In the genomic region with DNA sequence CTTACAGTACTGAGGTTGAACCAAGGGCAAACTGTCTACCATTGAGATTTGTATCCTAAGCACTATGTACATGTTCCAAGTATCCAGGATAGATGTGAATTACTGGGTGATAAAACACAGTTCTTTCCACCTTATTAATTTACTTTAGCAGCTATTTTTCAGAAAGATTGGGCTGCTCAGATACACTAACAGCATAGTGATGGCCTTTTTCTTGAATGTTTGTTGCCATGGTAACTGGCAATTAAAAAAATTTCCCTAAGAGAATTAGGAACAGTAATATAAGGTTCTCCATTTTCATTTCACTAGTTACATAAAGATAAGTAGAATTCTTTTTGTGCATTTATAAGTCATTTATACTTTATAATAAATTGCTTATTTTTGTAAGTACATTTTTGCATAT, we compare ENCODE assay signal across 26 mouse cellular contexts.
DNase-seq lines count a peak whose midpoint lies in the region; ATAC-seq lines count a peak whose summit lies in the region.
"Had no signal": no experiment of that assay in that cellular context is flagged by ENCODE, and none has a peak within 500 bp of the region (broad histone marks: within the 10 kb centered on the region; RNA-seq: fewer than 3 reads in every experiment).

No protein-coding gene starts in this region.

- no peak overlapping the region for H3K27ac ChIP-seq in forebrain, embryonic 12.5 days
- no peak overlapping the region for H3K27ac ChIP-seq in forebrain, embryonic 10.5 days
- no peak overlapping the region for H3K27ac ChIP-seq in hindbrain, embryonic 14.5 days
- no peak overlapping the region for H3K27ac ChIP-seq in hindbrain, embryonic 12.5 days
- no peak overlapping the region for H3K27ac ChIP-seq in midbrain, embryonic 15.5 days
- H3K27ac ChIP-seq in midbrain, embryonic 16.5 days (ENCODE audit: low read length), result no peak overlapping the region
- H3K27ac ChIP-seq in forebrain, embryonic 15.5 days (replicated peaks), result no peak overlapping the region
- no peak overlapping the region for H3K27ac ChIP-seq in neural tube, embryonic 15.5 days (replicated peaks)
- H3K27ac ChIP-seq: embryonic facial prominence, embryonic 10.5 days; embryonic facial prominence, embryonic 13.5 days; gastrocnemius, adult 2 months; hindbrain, embryonic 15.5 days; intestine, embryonic 15.5 days had no signal

- no peaks in the 10 kb centered on the region for H3K9me3 ChIP-seq in forebrain, embryonic 12.5 days
- H3K9me3 ChIP-seq in forebrain, embryonic 10.5 days, result no peaks in the 10 kb centered on the region
- H3K9me3 ChIP-seq in hindbrain, embryonic 14.5 days (ENCODE audit: control insufficient read depth, low read length), result no peaks in the 10 kb centered on the region
- H3K9me3 ChIP-seq in hindbrain, embryonic 12.5 days (replicated peaks), result no peaks in the 10 kb centered on the region
- no peaks in the 10 kb centered on the region for H3K9me3 ChIP-seq in midbrain, embryonic 15.5 days
- no peaks in the 10 kb centered on the region for H3K9me3 ChIP-seq in midbrain, embryonic 16.5 days (replicated peaks; ENCODE audit: control insufficient read depth, low read length, poor library complexity, severe bottlenecking)
- H3K9me3 ChIP-seq in forebrain, embryonic 15.5 days, result no peaks in the 10 kb centered on the region
- no peaks in the 10 kb centered on the region for H3K9me3 ChIP-seq in neural tube, embryonic 15.5 days (replicated peaks)
- H3K9me3 ChIP-seq: embryonic facial prominence, embryonic 10.5 days; embryonic facial prominence, embryonic 13.5 days; hindbrain, embryonic 15.5 days; intestine, embryonic 15.5 days had no signal

- no peak overlapping the region for H3K4me3 ChIP-seq in forebrain, embryonic 12.5 days (replicated peaks)
- no peak overlapping the region for H3K4me3 ChIP-seq in forebrain, embryonic 10.5 days
- no peak overlapping the region for H3K4me3 ChIP-seq in hindbrain, embryonic 14.5 days (replicated peaks; ENCODE audit: low read length)
- H3K4me3 ChIP-seq in hindbrain, embryonic 12.5 days, result no peak overlapping the region
- H3K4me3 ChIP-seq in midbrain, embryonic 15.5 days, result no peak overlapping the region
- no peak overlapping the region for H3K4me3 ChIP-seq in midbrain, embryonic 16.5 days (ENCODE audit: low read depth, low read length)
- H3K4me3 ChIP-seq in forebrain, embryonic 15.5 days, result no peak overlapping the region
- no peak overlapping the region for H3K4me3 ChIP-seq in neural tube, embryonic 15.5 days (replicated peaks)
- H3K4me3 ChIP-seq: embryonic facial prominence, embryonic 10.5 days; embryonic facial prominence, embryonic 13.5 days; erythroblast, embryonic 14.5 days; gastrocnemius, adult 2 months; hindbrain, embryonic 15.5 days; intestine, embryonic 15.5 days had no signal

- DNase-seq in forebrain, embryonic 10.5 days (ENCODE audit: extremely low spot score, low spot score), result no peak
- peak; percentile 56 for DNase-seq in hindbrain, embryonic 14.5 days (ENCODE audit: low spot score)
- DNase-seq: adrenal gland, adult 8-10 months; adrenal gland, postnatal 25 days; cerebellum, adult 11 months; cerebellum, adult 8-10 months; cerebellum, postnatal 10 days; cerebellum, postnatal 36 days; embryo, embryonic 11 days; gastrocnemius, adult 2 months; gastrocnemius, postnatal 14 days; heart, adult 11 months; kidney, adult 11 months had no signal

- no peak overlapping the region for H3K9ac ChIP-seq in forebrain, embryonic 12.5 days
- no peak overlapping the region for H3K9ac ChIP-seq in hindbrain, embryonic 14.5 days
- H3K9ac ChIP-seq in hindbrain, embryonic 12.5 days, result no peak overlapping the region
- H3K9ac ChIP-seq in midbrain, embryonic 15.5 days, result no peak overlapping the region
- H3K9ac ChIP-seq in midbrain, embryonic 16.5 days (ENCODE audit: low read depth, low read length), result no peak overlapping the region
- no peak overlapping the region for H3K9ac ChIP-seq in forebrain, embryonic 15.5 days (replicated peaks)
- H3K9ac ChIP-seq in neural tube, embryonic 15.5 days (replicated peaks), result no peak overlapping the region
- H3K9ac ChIP-seq: embryonic facial prominence, embryonic 13.5 days; hindbrain, embryonic 15.5 days; intestine, embryonic 15.5 days had no signal

- no peaks in the 10 kb centered on the region for H3K27me3 ChIP-seq in forebrain, embryonic 12.5 days
- no peaks in the 10 kb centered on the region for H3K27me3 ChIP-seq in forebrain, embryonic 10.5 days (ENCODE audit: poor library complexity, severe bottlenecking)
- no peaks in the 10 kb centered on the region for H3K27me3 ChIP-seq in hindbrain, embryonic 14.5 days (ENCODE audit: control insufficient read depth, insufficient read depth, low read length)
- H3K27me3 ChIP-seq in hindbrain, embryonic 12.5 days, result no peaks in the 10 kb centered on the region
- no peaks in the 10 kb centered on the region for H3K27me3 ChIP-seq in midbrain, embryonic 15.5 days (replicated peaks)
- no peaks in the 10 kb centered on the region for H3K27me3 ChIP-seq in midbrain, embryonic 16.5 days (ENCODE audit: control insufficient read depth, insufficient read depth, low read depth, low read length)
- no peaks in the 10 kb centered on the region for H3K27me3 ChIP-seq in forebrain, embryonic 15.5 days
- no peaks in the 10 kb centered on the region for H3K27me3 ChIP-seq in neural tube, embryonic 15.5 days (replicated peaks)
- H3K27me3 ChIP-seq: embryonic facial prominence, embryonic 13.5 days; hindbrain, embryonic 15.5 days; intestine, embryonic 15.5 days had no signal

- H3K4me1 ChIP-seq in forebrain, embryonic 12.5 days, result 0 out of 2 replicates have a peak, but pooled peaks cover 7% of the 10 kb centered on the region
- H3K4me1 ChIP-seq in forebrain, embryonic 10.5 days, result peaks cover 3% of the 10 kb centered on the region; the same call in 1 of the 2 replicates
- no peaks in the 10 kb centered on the region for H3K4me1 ChIP-seq in hindbrain, embryonic 14.5 days (replicated peaks; ENCODE audit: control insufficient read depth, insufficient read depth, low read length)
- no peaks in the 10 kb centered on the region for H3K4me1 ChIP-seq in hindbrain, embryonic 12.5 days
- H3K4me1 ChIP-seq in midbrain, embryonic 15.5 days, result 0 out of 2 replicates have a peak, but pooled peaks cover 4% of the 10 kb centered on the region
- no peaks in the 10 kb centered on the region for H3K4me1 ChIP-seq in midbrain, embryonic 16.5 days (ENCODE audit: control insufficient read depth, insufficient read depth, low read length)
- H3K4me1 ChIP-seq in forebrain, embryonic 15.5 days, result peaks cover 7% of the 10 kb centered on the region
- H3K4me1 ChIP-seq in neural tube, embryonic 15.5 days, result 0 out of 2 replicates have a peak, but pooled peaks cover 4% of the 10 kb centered on the region
- H3K4me1 ChIP-seq: embryonic facial prominence, embryonic 10.5 days; embryonic facial prominence, embryonic 13.5 days; intestine, embryonic 15.5 days had no signal

- ATAC-seq in forebrain, embryonic 12.5 days (ENCODE audit: low FRiP score), result peak; percentile 41; the same call in 1 of the 2 replicates
- ATAC-seq in hindbrain, embryonic 14.5 days (ENCODE audit: low FRiP score), result no peak
- ATAC-seq in hindbrain, embryonic 12.5 days (ENCODE audit: low FRiP score), result no peak
- peak; percentile 52 for ATAC-seq in midbrain, embryonic 15.5 days (replicated peaks)
- no peak for ATAC-seq in midbrain, embryonic 16.5 days
- ATAC-seq in forebrain, embryonic 15.5 days (replicated peaks), result 0 out of 2 replicates have a peak, but pooled peaks have one; percentile 35
- no peak; the same call in 1 of the 2 replicates for ATAC-seq in neural tube, embryonic 15.5 days (ENCODE audit: low FRiP score)
- ATAC-seq: activated CD4-positive, CD25-positive, alpha-beta regulatory T cell, adult 4 months; intestine, embryonic 15.5 days had no signal

- H3K4me2 ChIP-seq in forebrain, embryonic 12.5 days, result no peak overlapping the region
- H3K4me2 ChIP-seq in hindbrain, embryonic 14.5 days (replicated peaks), result no peak overlapping the region
- H3K4me2 ChIP-seq in hindbrain, embryonic 12.5 days (replicated peaks), result no peak overlapping the region
- H3K4me2 ChIP-seq in midbrain, embryonic 15.5 days, result no peak overlapping the region
- H3K4me2 ChIP-seq in midbrain, embryonic 16.5 days (ENCODE audit: low read length), result no peak overlapping the region
- H3K4me2 ChIP-seq in forebrain, embryonic 15.5 days (replicated peaks), result no peak overlapping the region
- no peak overlapping the region for H3K4me2 ChIP-seq in neural tube, embryonic 15.5 days
- H3K4me2 ChIP-seq: embryonic facial prominence, embryonic 13.5 days; heart, embryonic 11.5 days; hindbrain, embryonic 15.5 days; intestine, embryonic 15.5 days had no signal

- H3K36me3 ChIP-seq in forebrain, embryonic 12.5 days (replicated peaks), result no peaks in the 10 kb centered on the region
- no peaks in the 10 kb centered on the region for H3K36me3 ChIP-seq in forebrain, embryonic 10.5 days (replicated peaks)
- no peaks in the 10 kb centered on the region for H3K36me3 ChIP-seq in hindbrain, embryonic 14.5 days (replicated peaks; ENCODE audit: control insufficient read depth, insufficient read depth)
- H3K36me3 ChIP-seq in hindbrain, embryonic 12.5 days, result no peaks in the 10 kb centered on the region
- H3K36me3 ChIP-seq in midbrain, embryonic 15.5 days (replicated peaks), result no peaks in the 10 kb centered on the region
- H3K36me3 ChIP-seq in midbrain, embryonic 16.5 days (ENCODE audit: control insufficient read depth, insufficient read depth, low read length), result no peaks in the 10 kb centered on the region
- no peaks in the 10 kb centered on the region for H3K36me3 ChIP-seq in forebrain, embryonic 15.5 days
- H3K36me3 ChIP-seq in neural tube, embryonic 15.5 days, result no peaks in the 10 kb centered on the region
- H3K36me3 ChIP-seq: embryonic facial prominence, embryonic 10.5 days; embryonic facial prominence, embryonic 13.5 days; hindbrain, embryonic 15.5 days; intestine, embryonic 15.5 days had no signal

Comparison
In these comparisons a context has a peak if more than half of its experiments do, and no peak if none do; other contexts are left out.
1. ATAC-seq: peak in forebrain, embryonic 12.5 days (single experiment), midbrain, embryonic 15.5 days (single experiment) and forebrain, embryonic 15.5 days (single experiment); none in hindbrain, embryonic 14.5 days (single experiment), hindbrain, embryonic 12.5 days (single experiment), midbrain, embryonic 16.5 days (single experiment) and neural tube, embryonic 15.5 days (single experiment).